Mouse (Mus musculus): ENCODE data around the gene Mndal.
"Not testable (repeated sequence)": the region's sequence is repeated elsewhere in the genome, so short reads cannot be mapped to it uniquely, and the experiment has no call there.

Gene Mndal

DNA sequence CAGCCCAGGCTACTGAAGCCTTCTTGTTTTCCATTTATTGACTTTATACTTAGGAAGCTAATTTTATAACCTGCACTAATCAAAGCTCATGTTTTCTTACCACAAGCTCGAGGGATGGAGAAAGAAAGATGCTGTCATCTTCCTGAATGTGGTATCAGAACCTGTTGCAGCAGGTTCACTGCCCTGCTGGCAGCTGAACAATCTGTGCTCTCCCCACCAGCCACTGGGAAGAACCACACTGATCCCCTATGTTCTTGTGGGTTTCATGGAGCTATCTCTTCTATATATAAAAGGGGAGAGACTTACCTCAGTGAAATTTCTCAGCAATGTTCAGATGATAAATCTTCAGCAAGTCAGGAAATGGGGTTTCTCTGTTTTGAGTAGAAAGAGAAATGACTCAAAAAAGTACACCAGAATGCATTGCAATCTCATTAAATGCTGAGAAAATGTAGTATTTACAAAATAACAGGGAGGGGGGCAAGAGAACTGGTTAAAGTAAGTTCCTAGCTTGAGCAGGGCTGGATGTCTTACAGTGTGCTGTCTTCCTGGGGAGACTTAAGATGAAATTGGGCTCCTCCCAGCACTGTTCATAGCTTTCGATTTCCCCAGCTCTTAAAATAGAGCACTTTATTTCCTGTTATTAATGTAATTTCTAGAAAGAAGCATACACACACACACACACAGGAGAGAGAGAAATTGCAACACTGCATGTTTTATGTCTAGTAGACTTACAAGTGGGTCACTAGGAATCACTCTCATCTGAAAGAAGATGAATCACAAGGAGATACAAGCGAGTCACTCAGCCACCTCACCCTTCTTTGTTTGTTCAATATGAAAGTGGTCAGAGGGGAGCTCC lies at the start of gene Mndal, which contains the start of gene Ifi203:
Mndal (minus strand) TSS at position 568 of the 856 bp plus-strand sequence.
Ifi203 (minus strand) TSS at position 749 of the 856 bp plus-strand sequence.
- not testable (repeated sequence) for DNase-seq

DNA sequence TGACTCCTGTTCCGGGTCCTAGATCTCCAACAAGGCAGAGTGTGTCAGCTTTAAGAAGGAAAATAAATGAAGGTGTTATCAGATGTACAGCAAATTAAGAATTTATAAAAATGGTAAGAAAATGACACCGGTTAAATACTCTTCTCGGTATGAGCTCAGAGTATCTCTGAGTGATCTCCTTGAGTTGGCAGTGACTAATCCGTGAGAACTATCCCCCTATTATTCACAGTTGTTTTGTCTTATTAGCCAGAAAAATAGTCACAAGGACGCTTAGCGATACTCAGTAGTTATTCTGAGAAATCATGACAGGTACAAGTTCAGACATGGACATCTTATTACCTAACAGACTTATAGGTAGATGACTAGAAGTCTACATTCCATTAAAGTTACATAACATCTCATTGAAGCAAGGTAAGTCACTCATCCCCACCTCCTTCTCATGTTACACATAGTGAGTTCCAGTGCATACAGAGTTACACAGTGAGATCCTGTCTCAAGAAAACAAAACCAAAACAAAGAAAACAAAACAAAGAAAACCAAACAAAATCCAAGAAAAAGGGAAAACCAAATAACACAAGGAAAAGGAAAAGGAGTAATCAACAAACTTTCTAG lies 40.5 kb upstream of the Mndal start, which contains the start of gene Ifi202b:
Ifi202b (minus strand) TSS at position 51 of the 612 bp plus-strand sequence.
- DNase-seq, result not testable (repeated sequence)

DNA sequence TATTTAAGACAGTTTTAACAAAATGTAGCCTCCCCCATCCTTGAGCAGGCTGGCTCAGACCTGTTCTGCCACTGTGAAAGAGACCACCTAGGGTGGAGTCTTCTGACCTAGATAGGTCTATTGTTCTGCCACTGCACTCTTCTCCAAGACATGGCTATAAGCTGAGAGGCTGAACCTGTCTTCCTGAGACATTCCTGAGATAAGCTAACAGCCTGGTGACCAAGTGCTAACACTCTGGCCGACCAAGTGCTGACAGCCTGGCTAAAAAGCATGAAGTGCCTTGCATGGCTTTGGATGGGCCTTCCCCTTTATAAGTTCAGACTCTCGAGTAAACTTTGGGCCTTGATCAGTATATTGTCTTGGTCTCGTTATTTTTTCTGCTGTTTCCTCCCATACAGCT lies 38.7 kb upstream of the Mndal start:
- not testable (repeated sequence) for DNase-seq

DNA sequence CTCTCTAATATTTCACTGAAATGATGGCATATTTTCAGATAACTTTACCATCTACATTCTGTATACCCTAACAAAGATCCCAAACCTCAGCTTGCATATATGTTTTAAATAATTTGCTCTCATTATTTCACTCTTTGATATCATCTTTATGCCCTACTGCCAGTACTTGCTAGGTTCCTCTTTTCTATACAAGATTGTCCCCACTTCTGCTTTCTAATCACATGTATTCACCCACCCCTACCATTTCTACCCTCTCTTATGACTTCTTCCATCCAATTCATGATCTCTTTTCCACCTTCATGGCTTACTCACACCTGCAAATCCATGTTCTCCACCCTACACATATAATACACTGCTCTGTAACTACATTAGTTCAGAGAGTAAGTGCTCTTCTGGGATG lies 35.3 kb upstream of the Mndal start:
- DNase-seq, result no peak

DNA sequence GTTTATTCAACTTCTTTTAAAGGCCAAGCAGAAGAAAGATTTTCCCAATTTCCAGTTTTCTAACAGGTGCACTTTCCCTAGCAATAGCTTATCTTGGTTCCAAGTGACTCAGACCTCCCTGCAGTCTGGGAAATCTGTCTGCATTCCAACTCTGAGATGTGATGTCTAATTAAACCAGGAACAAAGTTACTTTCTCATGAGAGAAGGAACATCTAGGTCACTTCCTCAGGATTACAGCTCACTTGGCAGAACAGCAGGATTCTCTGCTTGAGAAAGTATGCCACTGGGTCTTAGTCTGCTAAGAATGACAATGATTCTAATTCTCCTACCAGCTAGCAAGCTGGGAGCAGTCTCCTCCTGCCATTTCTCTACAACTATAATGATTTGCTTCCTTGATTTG lies 30.8 kb upstream of the Mndal start:
- DNase-seq, result peak; percentile 43

DNA sequence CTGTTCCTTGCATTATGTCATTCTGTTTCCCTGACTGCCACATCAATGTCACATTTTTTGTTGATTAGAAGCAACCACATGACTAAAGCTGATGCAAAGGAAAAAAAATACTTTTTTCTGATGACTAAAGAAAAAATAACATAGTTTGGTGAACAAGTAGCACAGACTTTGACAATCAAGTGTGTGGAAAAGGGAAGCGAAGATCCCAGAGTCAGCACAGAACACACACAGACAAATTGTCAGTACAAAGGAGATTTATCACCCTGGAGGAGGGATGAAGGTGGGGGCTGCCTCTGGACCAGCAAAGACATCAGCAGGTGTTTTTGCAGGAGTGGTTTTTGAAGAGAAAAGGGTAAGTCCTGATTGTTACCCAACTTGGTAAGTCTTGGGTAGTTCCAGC lies 19.2 kb upstream of the Mndal start:
- not testable (repeated sequence) for DNase-seq

DNA sequence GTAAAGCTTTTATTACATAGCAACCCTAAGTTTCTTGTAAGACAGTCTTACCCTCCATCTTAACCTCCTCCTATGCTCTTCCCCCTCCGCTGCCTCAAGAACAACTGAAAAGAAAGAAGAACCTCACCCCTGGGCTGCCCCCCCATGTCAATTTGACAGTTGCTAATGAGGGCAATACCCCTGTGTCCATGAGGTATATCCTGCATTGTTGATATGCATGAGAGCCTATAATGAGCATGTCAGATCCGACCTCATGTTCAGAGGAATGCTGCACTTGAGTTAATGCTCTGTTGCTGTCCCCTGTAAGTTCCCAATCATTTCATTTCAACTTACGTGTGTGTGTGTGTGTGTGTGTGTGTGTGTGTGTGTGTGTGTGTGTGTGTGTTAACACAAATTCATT lies 17.7 kb upstream of the Mndal start:
- not testable (repeated sequence) for DNase-seq

DNA sequence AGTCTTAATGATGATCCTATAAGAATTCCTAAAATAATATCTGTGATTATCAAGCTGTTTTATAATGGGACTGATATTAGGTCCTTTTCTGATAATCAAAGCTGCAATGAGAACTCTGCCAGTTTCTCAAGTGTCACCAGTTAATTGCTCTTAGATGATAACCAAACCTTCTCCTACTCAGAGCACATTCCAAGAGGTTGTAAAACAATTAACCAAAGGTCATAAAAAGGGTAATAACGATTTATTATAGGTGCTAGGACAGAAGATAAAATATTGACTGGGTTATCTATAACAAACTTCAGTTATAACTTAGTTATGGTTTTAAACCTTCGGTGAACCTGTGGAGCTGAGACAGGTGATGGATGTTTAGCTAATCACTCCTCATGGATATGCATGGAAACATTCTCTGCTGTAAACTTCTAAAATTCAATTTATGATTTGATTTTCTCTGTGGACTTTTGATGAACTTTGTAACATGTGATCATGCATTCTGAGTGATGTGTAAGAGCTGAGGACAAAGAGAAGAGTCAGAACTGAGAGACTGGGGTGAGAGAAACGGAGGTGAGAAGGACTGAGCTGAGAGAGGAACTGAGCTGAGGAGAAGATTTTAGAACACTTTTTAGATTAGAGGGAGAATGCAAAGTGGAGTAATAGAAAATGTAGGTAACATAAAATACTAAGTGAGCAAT lies 13.7 kb upstream of the Mndal start:
- not testable (repeated sequence) for DNase-seq

DNA sequence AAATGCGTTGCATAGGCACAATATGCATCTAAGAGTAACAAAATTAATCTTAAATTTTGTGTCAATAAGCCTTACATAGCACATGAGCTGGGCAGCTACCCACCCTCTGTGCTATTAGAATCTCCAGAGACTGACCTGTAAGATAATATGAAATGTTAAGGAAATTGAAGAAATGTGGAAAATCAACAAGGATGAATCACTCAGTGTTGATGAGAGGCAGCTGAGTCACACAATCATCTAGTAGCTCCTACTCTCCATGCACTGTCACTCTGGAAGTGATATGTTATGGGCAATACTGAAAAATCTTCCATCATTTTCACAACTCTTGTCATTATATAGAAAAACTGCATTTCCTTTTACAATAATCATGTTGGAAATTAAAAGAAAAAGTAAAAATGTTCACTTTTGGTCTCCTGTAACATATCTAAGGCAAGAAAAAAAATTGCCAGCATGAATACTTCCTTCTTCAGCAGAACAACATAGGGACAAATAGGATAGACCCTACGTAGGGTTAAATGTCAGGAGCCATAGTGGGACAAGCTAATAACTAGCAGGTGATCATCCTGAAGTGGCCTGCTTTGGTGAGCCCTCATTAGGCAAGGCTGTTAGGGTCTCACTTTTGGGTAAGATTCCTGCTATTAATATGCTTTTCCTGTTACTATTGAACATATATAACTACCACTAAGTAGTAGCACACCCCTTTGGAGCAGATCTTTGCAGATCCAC lies 12.9 kb upstream of the Mndal start:
- DNase-seq, result no peak

DNA sequence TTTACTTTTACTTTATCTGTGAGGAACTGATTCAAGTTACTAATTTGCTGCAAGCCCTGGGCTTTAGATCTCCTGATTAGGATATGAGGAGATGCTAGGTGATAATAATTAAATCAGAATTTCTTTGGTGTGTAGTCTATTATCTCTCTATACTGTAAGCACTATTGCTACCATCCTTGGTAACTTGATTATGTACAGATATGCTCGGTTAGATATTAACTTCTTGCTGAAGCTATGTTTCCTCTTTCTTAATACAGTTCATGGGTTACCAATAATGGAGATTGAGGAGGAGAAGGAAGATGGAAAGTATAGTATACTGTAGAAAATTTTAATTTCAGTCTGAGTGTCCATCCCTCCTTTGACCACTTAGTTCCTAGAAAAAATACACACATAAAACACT lies 11.3 kb upstream of the Mndal start:
- DNase-seq, result no peak

DNA sequence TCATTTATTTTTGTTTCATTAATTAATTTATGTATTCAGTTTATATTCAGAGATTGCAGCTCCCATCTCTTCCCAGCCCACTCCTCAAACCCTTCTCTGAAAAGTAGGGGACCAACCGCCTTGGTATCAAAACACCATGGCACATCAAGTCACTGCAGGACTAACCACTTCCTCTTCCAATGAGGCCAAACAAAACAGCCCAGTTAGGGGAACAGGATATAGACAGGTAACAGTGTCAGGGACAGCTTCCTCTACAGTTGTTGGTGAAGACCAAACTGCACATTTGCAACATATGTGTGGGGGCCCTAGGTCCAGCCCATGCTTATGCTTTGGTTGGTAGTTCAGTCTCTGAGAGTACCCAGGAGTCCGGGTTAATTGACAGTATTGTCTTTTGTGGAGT lies 6.8 kb upstream of the Mndal start:
- DNase-seq, result not testable (repeated sequence)

DNA sequence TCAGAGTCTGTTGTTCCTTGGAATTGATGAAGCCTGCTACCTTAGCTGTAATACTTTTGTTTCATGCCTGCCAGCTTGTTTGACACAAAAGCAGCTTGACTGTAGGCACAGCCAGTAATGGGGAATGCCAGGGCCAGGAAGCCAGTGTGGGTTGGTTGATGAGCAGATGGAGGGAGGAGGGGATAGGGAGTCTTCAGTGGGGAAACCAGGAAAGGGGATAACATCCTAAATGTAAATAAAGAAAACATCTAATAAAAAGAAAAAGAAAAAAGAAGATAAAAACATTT lies 432 bp upstream of the Mndal start:
- DNase-seq, result not testable (repeated sequence)

DNA sequence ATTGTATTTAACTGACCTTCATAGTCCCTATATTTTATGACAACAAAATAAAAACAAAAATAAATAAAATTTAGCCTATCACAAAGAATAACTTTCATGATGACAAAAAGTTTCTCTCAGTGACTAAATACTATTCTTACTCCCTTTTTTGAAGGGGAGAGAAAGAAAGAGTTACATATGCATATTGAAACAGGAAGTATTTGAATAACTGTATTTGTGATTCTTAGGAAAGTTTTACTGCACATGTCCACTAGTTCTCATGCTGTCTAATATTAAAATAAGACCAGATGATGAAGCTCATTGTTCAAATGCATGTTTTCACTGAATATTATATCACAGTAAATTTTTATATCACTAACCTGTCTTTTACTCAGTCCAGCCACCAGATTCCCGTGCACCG lies 769 bp downstream of the Mndal start:
- not testable (repeated sequence) for DNase-seq

DNA sequence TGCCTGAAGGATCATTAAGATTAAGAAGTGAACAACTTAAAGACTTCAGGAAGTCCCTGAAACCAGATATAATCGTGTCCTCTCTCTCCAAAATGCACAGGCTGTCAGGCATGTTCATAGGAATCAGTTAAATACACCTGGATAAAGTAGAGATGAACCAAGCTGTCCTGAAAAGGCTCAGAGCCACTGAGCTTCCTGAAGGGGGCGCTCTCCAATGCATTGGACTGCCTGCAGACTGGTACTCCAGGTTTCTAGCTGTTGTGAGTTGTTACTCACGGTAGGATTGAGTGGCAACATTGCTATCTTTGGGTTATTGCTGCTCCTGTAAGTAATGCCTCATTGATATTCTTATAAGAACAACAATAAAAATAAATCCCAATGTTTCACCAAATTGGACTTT lies 23.0 kb downstream of the Mndal start:
- not testable (repeated sequence) for DNase-seq

DNA sequence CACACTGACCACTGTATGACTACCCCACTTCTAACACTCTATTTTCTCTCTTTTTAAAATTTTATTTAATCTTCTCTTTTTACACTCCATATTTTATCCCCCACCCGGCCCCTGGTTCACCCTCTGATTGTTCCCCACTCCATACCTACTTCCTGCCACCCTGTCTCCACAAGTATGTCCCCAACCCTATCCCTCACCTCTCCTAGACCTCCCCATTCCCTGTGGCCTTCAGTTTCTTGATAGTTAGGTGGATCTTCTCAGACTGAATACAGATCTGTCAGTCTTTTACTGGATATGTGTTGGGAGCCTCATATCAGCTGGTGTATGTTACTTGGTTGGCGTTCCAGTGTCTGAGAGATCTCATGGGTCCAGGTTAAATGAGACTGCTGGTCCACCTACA lies 27.7 kb downstream of the Mndal start:
- DNase-seq, result no peak

DNA sequence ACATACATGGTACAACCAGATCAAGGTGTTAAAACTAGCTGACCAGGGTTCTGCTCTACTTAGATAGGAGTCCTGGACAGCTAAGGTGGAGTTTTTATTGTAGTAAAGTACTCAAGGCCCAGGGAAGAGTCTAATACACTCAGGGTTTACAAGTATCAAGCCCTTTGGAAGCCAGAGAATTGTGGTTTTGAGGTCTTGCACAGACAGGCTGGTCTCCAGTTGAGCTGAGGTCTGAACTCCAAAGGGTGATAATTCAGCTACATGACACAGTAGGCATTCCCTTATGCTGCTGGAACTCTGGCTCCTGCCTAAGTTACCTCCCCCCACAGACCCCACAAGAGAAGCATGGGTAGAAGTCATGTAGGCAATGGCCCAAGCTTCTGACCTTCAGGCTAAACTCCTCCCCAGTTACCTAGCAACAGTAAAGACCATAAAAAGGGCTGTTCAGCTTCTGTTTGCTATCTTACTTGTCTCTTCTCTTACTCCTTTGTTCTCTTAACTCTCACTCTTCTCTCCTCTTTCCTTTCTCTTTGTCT lies 29.0 kb downstream of the Mndal start:
- DNase-seq, result not testable (repeated sequence)

DNA sequence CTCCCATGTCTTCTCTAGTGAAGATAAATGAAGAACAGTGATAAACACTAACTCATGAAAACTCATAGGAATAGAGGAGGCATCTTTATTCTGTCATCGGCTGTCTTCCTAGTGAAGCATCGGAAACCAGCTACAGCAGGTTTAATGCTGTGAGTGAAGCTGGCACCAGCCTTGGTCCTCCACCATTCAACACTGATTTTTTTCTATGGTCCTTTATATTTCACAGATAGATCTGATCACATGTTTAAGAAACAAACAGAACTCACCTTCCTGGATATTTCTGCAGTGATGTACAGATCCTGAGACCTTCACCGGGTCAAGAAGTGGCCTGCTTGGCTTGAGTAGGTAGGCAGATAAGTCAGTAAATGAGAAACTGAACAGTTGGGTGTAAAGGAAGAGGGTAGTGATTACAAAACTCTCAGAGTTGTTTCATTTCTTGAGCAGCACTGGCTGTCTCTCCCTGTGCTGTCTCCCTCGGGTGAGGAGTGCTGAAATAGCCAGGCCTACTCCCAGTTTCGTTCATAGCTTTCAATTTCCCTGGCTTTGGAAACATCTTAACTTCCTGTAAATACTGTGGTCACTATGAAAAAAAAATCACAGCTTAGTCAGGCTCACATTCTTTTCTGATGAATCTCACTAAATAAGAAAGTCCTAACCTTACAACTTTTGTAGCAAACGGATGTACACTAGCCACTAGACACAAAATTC lies 29.6 kb downstream of the Mndal start, which contains the start of gene Ifi211:
Ifi211 (minus strand) TSS at position 499 of the 708 bp plus-strand sequence.
- DNase-seq, result not testable (repeated sequence)

DNA sequence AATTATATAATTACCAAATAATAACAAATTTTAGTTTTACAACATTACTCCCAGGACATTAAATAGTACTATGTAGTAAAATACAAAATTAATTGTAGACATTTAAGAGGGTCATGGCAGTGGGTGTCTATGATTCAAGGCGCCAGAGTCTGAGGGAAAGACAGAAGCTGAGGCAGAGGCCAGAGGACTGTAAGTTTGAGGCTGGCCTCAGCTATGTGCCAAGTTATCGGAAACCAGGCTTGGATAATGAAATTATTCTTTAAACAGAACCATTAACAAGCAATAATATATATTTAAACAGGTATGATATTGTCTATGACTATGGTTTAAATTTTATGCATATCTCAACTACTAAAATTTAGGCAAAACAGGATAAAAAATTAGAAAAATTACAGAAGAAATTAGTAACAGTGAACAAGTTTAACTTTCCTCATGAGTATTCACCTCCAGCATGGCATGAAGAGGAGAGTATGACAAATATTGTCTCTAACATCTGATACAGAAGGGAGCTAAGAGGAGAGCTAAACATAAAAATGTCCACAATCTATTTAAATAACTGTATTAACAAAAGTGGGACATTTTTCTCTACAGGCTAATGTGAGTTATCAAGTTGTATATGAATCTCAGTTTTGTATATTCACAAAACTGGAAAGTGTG lies 30.4 kb downstream of the Mndal start:
- DNase-seq, result no peak

DNA sequence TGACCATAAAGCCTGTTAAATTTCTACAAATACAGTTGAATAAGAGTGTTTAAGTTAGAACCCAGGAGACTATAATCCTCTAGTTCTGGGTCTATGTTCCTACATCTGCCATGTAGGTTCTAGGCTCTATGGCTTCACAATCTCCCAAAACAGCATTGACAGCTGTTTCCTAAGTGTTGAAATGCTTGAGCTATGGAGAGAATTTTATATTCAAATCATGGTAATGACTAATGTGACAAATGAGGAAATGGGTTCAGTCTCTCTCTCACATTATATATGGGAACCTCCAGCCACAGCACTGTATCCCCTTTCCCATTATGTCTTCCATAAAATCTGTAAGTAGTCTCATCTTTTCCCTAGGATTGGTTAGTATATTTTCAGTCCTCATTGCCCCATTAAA lies 33.9 kb downstream of the Mndal start:
- DNase-seq, result not testable (repeated sequence)

DNA sequence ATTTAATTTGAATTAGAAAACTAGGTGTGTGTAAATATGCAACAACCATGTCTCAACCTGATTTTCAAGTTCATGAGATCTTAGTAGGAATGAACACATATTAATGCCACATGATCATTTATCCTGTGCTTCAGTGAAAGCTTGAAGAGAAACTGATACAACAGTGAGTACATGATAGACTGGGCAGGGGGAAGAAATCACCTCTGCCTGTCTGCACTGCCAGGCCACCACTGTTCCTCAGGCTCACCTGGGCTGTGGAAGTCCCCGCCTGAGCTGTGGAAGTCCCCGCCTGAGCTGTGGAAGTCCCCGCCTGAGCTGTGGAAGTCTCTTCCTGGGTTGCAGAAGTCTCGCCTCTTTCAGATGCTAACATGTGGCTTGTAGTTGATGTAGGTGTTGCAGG lies 36.4 kb downstream of the Mndal start:
- not testable (repeated sequence) for DNase-seq

DNA sequence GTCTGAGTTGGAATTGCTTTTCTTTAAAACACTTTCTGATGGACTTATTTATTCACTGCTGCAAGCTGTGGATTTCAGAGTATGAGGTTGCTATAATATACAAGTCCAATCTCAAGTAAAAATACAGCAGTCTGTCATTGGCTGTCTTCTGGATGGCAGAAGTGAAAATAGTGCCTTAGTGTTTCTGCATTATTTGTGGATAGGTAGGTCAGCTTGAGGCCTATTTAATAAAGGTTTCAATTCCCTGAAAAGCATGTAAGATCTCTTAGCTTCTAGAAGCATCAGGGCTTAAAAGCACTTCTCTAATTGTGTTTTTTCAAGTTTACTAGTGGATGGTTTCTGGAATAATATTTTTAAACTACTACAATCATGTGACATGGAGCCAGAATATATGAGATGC lies 52.5 kb downstream of the Mndal start:
- not testable (repeated sequence) for DNase-seq
